Mouse (Mus musculus) left cerebral cortex, postnatal 25 days (tissue): ENCODE measurements at regions not wholly inside any gene's neighbourhood (a gene's known extent, or its start where the extent isn't known, plus 50 kb on each side); places are given as distances from the start of the nearest gene placed in this dataset.
A peak's percentile ranks its signal among the peaks of the same experiment; 100 is the strongest.

Experiments used
- DNase-seq, 2 experiments: peaks; one replicate each; pipeline ENCODE4 v3.0.0; 2022; ENCODE audit warnings: low spot score in 2 of 2, mixed read lengths in 1 of 2
- intact Hi-C: fragments of 180-260 bp; cut with DNase I; formaldehyde crosslinking; loops from one replicate; pipeline ENCODE4 v1.15.1; 2025

DNA sequence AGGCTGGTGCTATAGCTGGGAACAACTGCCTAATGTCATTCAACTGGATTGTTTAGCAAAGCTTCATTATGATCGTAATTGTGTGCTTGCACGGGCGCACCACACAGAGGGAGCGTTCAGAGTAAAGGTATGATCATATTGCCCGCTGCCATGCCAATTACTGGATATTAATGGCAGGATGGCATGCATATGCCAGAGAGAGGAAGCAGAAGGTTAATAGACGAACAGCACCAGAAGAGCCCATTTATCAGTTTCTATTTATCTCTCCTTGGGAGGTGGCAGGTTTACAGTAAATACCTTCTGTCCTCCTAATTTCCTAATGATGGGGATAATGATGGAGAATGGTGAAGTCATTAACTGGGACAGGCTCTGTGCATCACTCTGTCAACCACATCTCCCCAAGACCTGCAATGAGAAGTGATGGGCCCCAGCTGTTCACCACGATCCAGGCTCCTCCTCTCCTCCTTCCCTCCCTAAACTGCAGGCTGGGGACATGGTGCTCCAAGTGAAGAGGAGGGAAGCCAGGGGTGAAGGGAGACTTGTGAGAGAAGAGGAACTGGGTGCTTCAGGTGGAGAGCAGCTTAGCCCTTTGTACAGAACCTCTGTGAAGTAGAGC lies 135.6 kb downstream of the Naa11 start:
- no peak for DNase-seq
- intact Hi-C loops = no loop called here

DNA sequence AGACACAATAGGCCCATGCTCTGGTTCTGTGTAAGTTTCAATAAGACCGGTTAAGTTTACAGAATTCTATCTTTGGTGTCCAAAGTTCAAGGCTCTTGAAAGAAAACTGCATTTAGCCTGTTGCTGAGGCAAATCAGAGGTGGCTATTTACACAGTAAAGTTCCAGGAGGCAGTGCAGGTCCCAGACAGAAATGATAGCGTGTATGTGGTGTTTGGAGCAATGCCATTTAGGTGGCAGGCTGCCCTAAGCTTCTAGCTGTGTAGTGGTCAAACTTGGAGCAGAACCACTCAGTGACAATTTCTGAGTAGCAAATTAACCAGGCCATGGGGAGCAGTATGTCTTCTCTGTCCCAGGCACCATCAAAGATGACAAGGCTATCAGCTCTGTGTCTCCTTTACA lies 125.5 kb upstream of the Paqr3 start:
- intact Hi-C loops = no loop called here
- DNase-seq = no peak

DNA sequence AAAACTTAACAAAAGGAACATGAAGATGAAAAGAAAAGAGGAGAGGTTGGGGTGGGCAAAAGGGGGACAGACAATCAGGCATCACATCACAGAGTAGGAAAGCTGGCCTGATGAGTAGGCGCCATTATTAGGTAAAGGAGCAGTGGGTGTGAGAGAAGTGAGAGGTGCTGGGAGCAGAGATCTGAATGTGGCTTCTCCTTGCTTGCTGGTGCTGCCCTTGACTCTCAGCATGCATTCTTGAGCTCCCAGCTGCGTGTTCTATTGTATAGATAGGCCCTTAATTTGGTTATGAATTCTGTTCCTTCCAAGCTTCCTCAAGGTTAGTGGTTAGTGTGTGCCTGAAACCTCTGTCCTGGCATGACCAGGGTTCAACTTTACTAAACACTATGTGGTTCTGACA lies 115.0 kb upstream of the Paqr3 start:
- intact Hi-C loops = no loop called here
- DNase-seq = no peak

DNA sequence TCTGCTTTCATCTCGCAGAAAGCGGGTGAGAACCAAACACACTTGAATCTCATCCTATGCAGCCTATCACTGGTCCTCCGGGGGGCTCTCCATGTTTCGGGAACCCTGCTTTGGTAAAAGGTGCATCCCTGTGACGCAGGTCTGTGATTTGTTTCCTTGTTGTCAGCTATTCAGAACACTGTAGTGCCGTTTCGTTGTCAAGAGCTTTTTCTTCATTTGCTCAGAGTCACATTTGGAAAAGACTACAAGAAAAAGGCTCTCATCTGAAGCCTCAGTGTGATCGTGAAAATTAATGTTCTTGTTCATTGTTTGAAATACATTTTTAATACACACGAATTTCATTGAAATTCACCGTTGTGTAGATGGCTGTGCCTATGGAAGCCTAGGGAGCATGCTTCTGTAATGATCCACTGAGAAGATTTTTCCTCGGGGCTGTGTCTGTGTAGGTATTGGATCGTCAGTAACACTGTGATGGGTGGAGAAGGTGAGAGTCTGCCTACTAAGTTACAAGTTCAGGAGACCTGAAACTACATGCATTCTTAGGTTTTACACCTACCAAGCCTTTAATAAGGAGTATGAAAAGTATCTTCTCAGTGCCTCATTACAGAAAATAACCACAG lies 112.0 kb upstream of the Paqr3 start:
- peak; percentile 12 to 14 for DNase-seq
- intact Hi-C loops = no loop called here

DNA sequence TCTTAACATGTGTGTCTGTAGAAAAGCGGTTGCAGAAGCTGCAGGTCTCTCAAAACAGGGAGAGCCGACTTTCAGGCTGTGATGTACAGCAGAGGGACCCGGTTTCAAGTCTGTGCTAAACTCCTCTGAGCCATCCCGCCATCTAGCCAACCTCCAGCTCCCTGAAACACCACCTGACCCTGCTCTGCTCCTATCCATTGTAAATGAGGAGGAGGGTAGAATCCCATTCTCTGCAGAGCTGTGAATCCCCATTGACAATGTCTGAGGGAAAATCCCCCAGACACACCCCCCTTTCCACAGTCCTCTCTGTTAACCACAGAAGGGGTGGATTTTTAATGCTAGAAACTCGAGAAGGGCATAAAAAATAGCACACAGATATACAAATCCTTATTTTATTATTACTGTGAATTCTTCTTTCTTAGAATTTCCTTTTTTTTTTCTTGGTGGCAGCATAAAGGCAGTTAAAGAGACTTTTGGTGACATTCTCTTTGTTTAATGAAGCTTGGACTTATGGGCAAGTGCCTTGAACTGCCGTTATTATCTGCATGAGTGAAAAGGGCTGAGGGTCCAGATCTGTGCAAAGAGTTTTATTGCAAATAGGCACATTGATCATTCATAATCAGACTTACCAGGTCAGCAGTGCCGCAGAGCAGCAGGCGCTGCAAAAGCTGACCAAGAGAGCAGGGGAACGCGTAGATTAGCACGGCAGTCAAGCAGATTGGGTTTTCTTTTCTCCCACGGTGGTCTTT lies 111.3 kb upstream of the Paqr3 start:
- DNase-seq = peak in 1 of 2 experiments; percentile 6
- intact Hi-C loops = no loop called here

DNA sequence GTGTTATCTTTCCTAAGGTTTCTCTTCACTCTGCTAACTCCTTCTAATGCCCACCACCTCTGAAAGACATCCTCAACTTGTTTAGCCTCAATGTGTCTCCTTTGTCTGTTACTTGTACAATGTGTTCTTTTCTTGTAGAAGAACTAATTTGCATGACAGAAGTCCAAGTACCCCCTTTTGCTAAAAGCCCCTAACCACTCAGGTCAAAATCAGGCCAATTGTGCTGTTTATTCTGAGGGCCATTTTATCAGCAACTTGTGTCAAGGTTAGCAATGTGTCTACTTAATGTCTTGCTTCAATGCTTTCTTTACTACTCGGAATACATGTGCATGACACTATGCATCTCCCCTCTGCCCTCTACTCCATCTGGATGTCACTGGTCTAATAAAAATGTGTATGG lies 107.3 kb upstream of the Paqr3 start:
- intact Hi-C loops = no loop called here

DNA sequence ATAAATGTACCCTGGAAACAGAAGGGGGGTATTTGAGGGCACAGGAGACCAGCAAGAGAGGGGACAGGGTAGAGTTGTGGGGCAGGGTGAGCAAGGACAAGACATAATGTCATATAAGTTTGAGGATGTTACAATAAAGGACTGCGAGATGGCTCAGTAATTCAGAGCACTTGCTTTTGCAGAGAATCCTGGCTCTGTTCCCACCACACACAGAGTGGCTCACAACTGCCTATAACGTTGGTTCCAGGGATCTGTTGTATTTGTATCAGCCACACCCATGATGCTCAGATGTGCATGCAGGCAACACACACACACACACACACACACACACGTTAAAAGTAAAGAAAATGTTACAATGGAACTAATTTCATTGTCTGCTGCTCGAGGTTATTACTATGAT lies 94.2 kb upstream of the Paqr3 start:
- intact Hi-C loops = no loop called here
- no peak for DNase-seq

More for the DNA sequence above, 107.3 kb upstream of the Paqr3 start:
- DNase-seq = no peak

DNA sequence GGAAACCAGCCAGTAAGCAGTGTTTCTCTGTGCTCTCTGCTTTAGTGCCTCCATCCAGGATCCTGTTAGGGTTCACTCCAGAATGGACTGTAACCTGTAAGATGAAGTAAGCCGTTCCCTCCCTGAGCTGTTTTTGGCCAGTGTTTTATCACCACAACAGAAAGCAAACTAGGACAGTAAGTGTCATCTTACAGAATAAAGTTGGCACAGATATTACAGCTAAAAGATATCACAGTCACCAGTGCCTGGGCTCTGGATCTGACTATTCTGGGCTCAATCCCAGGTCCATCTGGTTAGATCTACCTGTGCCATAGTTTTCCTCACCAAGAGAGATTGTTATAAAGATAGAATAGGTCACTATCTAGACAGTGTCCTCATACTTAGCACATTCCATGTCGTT lies 92.9 kb upstream of the Paqr3 start:
- intact Hi-C loops = no loop called here
- peak in 1 of 2 experiments; percentile 9 for DNase-seq

DNA sequence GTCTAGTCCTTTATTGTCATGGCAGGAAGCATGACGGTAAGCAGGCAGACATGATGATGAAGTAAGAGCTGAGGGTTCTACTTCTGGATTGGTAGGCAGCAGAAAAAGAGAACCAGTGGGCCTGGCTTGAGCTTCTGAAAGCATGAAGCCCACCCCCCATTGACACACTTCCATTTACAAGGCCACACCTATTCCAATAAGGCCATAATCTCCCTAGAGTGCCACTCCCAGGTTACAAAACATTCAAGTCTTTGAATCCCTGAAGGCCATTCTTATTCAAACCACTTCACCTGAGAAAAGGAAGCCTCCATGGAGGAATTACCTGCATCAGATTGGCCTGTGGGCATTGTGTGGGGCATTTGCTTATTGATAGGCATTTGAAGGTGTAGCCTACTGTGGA lies 92.2 kb upstream of the Paqr3 start:
- intact Hi-C loops = no loop called here
- DNase-seq = no peak

DNA sequence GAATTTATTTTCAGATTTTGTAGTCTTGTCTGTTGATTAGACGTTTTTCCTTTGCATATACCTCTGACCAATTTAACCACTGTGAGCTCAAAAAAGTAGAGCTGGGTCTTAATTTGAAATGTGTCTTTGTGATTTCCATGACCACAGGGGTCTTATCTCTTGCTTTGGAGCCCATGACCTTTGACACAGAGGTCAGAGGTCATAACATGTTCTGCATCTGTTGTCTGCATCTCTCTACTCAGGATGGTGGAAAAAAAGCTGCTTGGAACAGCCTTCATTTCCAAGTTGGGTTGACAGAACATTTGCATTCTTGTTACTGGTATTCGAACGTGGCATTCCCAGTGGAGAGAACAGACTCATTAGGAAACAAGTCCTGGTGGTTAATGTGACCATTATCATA lies 91.2 kb upstream of the Paqr3 start:
- intact Hi-C loops = no loop called here
- DNase-seq = no peak

DNA sequence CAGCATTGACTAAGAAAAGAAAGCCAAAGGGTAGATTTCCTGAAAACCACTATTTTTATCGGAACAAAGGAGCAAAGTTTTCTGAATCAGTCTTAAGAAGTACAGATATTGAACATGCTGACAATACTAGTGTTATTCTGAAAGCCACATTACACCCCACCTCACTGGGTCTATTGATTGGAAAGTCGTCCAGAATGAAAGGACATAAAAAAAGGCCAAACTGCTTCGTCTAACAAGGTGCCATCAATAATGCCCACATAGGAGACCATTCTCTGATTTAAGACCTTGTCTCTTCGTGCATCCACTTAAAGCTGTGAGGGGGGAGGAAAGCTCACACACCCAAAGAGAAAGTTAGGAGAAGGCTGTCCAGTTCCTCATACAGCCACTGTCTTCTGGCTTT lies 89.3 kb upstream of the Paqr3 start:
- DNase-seq = no peak
- intact Hi-C loops = no loop called here

DNA sequence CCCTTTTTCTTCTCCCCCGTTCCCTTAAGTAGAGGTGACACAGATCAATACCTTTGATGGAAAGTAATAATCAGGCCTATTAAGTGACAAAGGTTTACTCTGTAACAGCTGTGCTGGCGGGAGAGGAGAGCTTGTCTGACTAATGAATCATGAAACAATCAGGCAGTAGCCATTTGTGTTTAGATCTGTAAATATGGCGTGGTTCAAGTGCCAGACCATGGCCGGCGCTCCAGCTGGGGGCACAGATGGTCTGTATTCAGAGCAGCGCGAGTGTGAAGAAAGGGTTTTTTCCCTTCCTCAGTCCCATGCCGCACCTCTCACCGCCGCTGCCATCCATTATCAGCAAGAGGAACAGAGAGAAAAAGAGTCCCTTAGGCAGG lies 83.9 kb upstream of the Paqr3 start:
- peak in 1 of 2 experiments; percentile 5 for DNase-seq
- intact Hi-C loops = no loop called here

DNA sequence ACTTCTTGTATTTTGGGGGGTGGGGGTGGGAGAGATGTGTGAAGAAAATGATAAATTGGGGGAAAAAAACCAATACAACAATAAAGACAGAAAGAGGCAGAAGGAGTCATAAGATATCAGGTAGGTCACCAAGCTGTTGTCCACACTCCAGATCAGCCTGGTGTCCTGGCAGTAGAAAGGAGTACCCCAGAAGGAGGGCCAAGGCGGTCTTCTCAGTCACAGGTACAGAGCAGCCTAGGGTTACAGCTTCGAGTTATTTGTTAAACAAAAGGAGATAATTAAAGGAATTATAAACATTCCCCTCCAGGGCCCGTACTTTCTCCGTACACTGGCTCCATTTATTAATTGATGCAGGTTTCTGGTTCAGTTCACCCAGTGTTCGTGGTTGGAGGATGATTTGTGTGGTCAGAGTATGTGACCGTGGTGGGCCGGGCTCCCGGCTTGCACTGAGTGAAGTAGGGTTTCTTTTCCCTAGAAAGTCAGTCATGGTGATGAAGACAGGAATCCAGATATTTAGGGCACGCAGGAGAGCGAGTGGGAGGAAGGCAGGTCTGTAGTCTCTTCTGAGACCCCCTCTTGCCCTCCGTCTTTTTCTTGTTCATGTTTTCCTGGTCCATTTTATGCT lies 83.4 kb upstream of the Paqr3 start:
- intact Hi-C loops = no loop called here
- DNase-seq = no peak

DNA sequence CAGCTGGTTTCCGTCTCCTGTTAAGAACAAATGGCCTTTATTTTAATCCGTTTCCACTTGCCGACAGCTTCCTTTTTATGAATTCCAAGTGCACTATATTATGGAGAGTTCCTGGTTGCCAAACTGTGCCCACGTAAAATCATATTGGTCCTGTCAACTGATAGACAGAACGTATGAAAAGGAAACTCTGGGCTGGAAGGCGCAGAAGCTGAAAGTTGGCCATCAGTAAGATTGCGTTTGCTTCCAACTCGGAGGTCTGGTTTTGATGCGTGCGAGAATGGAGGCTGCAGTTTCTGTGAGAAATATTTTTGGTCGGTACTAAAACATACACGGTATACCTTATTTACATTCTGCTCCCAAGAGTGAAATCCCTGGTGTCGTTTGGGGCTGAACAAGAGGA lies 81.3 kb upstream of the Paqr3 start:
- DNase-seq = peak; percentile 14 to 33
- intact Hi-C loops = no loop called here

DNA sequence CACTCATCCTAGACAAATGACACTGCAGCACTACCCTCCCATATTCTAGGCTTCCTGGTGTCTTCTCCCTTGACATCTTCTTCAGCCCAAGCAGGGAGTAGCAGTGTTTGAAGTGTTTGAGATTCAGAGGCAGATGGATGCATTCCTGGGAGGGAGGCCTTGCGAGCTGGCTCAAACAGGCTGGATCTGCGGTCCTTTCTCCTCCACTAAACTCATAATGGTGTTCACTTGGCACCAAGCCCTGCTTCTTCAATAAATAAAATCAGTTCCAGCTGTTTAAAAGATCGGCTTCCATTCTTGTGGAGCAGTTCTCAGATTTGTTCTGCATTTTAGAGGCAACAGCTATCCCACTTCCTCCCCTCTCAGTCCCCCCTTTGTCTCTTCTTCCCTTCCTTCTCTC lies 79.3 kb upstream of the Paqr3 start:
- DNase-seq = no peak
- intact Hi-C loops = no loop called here

DNA sequence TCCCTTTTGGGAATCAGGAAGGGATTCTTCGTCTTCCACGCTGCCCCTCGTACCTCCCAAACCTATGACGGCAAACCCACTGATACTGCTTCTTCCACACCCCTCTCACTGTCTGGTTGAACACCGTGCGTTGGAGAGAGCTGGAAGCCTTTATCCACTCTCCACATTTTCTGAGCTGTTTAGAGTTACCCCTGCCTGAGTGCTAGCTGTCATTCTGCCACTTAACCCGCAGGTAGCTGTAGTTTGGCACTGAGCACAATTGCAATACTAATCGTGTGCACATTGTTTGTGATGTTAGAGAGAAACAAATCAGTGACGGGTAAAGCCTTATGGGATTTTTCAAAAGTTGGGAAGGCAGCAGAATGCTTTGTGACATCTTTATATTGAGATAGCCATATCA lies 73.1 kb upstream of the Paqr3 start:
- intact Hi-C loops = no loop called here
- DNase-seq = no peak

DNA sequence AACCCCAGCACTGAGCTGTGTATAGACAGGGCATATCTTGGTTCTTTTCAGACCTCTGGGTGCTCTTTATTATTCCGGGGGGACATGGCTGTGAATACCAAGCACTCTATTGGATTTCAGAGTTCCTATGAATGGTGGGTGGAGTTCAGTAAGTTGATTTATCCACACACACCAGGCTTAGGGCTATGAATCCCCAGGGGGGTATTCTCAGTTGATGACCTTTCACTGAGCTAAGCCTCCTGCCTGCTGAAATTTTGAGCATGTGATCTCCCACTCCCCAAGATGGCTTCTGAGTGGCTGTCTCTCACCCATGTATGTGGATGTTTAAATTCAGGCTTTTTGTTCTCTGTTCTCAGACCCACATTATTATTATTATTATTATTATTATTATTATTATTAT lies 69.9 kb upstream of the Paqr3 start:
- intact Hi-C loops = no loop called here
- DNase-seq = no peak

DNA sequence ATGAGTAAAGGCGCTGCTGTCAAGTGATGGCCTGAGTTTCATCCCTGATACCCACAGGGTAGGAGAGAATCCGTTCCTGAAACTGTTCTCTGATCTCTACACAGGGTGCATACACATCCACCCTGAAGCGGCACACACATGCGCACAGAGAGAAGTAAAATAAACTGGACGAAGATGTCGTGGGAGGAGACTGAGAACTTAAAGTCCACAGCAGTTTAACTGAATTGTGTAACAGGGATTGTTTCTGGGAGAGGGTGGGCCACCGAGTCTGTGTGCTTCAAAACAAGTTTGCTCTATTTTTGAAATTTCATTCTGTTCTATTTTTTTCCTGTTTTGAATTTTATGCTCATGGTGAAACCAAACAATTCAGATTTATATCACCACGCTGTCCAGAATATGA lies 63.0 kb upstream of the Paqr3 start:
- intact Hi-C loops = no loop called here
- DNase-seq = peak in 1 of 2 experiments; percentile 51

DNA sequence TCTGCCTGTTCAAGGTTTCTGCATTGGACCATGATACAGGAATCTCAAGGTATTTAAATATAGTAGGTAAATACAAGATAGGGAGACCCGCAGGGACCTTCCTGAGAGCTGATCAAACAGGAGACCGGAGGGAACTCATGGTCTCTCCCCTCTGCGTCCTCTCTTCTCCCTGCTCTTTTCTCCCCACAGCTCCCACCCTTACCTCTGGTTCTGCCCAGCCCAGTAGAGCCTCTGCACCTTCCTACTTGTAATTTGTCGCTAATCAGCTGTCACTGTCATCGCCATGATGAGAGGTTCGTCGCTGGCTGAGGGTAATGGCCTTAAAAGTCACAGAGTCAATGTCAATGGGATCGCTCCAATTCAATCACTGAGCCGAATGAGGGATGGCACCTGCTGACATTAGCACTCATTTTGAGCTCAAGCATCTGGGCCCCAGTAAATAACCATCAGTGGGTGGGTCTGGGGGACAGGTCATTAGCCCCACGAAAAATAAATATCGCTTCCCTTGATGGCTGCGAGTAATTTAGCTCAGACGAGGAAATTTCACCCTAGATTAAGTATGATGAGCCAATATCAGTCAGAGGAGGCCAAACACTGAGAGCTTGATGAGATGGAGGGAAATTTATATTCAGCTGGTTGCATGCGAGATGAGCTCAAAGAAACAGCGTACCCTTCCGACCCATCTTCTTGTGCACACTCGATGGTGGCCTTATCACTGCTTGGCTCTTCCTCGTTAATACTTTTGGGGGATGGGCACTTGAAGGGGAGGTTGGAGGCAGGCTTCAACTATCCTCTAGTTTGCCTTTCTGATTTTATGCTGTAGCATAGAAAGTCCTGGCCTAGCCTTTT lies 56.2 kb upstream of the Paqr3 start:
- no peak for DNase-seq
- intact Hi-C loops = no loop called here
